Mouse (Mus musculus): ENCODE data around the gene Tmc3.

DNA sequence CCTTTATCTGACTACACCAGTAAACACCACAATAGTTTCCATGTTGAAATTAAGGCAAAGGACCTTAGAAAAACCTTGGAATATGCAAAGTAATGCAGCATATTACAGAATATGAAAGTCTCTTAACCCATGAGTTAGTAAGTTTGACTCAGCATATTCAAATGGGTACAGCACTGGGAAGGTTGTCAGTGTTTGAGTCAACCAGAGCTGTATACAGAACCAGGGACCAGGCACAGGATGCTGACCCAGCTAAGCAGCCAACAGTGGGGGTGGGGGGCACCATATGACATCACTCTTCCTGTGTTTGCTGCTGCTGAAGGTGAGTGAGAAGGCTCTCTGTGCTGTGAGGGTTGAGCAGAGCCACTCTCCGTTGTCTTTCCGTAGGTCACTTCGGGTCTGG is 12.3 kb downstream of the Tmc3 start:
- TF ChIP-seq EP300 (IDR thresholded peaks at IDR 0.05; ENCODE audit: insufficient read depth, low read depth, low read length) (no peak), POLR2A (IDR thresholded peaks at IDR 0.05; ENCODE audit: insufficient read depth, low read depth, low read length) (no peak)
